Mouse (Mus musculus) right cerebral cortex, postnatal 25 days (tissue): Measurements from ENCODE around the gene Fnip2.
"Not testable (repeated sequence)": the region's sequence is repeated elsewhere in the genome, so short reads cannot be mapped to it uniquely, and the experiment has no call there.

Experiments used
- DNase-seq: peaks from one replicate; pipeline ENCODE4 v3.0.0; 2022

Gene Fnip2

GRCm38 (mm10) chr3:79567703-79568362 lies at the start of gene Fnip2:
Fnip2 (minus strand) TSS chr3:79567796.
- DNase-seq, result peak; percentile 89

DNA sequence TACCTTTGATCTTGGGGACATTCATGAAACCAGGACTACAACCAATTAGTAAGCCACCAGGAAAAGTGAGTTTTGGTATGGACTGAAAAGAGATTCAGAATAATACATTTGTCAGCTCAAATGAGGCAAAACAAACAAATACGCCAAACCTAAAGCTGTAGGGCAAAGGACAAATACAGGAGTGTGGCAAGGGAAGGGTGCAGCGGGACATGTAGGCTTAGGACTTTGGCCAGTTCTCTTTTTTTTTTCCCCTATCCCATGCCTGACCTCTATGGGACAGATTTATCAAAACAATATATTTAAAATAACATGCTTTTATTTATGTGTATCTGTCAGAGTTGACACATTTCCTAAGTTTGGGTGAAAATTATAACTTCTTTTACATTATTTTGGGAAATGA lies 42.3 kb upstream of the Fnip2 start:
- DNase-seq, result no peak

DNA sequence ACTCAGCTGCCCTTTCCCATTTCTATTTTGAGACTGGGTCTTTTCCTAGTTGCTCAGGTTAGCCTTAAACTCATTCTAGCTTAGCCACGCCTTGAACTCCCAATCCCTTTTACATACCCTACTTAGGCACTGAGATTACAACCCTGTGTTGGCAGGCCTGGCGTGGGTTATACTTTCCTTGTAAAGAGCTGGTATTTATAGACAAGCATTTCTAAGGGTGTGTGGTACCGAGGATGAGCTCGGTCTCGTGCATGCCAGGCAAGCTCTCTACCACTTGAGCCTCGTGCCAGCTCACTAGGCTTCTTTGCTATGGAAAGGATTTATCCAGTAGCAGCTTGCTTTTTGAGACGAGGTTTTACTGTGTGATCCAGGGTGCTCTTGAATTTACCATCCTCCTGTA lies 27.9 kb upstream of the Fnip2 start:
- no peak for DNase-seq

GRCm38 (mm10) chr3:79591793-79592471 lies 24.3 kb upstream of the Fnip2 start:
- no peak for DNase-seq

- peak; percentile 78 for DNase-seq
Observed at GRCm38 (mm10) chr3:79590863-79591792, 23.5 kb upstream of the Fnip2 start, which contains the start of gene Ppid. Ppid (plus strand) TSS chr3:79591342.

DNA sequence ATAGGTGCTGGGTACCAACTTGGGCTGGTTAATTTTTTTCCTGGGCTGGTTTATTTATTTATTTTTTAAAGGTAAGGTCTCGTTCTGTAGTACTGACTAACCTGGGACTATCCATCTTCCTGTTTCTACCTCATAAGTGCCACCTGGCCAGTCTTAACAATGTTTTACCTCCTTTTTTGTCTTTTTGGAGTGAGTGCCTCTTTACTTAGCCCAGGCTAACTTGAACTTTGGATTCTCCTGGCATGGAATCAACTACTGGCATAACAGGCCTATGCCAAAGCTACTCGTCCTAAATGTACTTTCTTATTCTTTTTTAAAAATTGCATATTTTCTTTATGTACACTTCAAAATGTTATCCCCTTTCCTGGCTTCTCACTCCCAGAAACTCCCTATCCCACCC lies 22.1 kb upstream of the Fnip2 start:
- no peak for DNase-seq

DNA sequence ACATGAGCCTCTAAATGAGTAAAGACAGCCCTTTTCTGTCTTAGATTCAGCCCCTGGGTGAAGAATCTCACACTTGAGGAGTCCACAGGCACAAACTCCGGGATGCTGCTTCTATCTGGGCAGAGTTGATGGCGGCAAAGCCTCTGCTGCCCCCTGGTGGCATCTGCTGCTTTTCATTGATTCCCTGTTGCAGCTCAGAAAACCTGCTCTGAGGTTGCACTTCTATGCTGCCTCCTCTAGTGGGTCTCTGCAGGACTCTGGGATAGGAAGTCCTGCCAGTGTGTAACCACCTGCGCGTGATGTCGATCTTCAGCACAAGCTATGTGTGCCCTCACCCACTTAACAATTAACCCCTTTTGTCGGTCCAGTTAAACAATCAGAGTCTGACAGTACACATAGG lies 19.2 kb upstream of the Fnip2 start:
- DNase-seq, result peak; percentile 86

DNA sequence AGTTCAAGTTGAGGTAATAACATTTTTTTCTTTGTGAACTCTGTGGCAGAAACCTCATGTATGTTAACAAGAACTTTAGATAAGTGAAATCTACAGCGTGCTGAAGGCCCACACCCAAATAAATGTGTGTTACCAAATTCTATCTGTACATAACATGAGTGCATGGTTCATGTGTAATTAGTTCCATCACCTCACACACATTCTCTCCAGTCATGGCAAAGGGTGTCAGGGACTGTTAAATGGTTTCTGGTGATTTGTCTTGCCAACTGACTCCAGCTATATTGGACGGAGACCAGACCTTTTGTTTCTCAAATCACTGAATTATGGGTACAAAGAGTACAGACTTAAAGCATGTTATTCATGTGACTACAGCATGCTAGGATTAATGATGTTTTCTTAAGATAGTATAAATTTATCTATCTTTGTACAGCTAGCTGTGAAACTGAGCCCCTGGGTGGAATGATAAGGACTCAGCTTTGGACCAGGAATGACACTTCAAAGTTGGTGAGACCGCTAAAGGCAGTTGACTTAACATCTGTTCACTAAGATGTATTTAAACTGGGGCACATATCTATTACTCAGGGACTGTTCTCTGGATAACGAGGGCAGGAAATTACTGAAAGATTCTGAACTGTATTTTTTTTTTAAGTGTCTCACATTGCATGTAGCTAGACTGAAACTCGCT lies 12.4 kb upstream of the Fnip2 start:
- no peak for DNase-seq

- no peak for DNase-seq
Observed at GRCm38 (mm10) chr3:79578164-79578563, 10.6 kb upstream of the Fnip2 start.

- DNase-seq, result no peak
Observed at GRCm38 (mm10) chr3:79577606-79578005, 10.0 kb upstream of the Fnip2 start.

- DNase-seq, result no peak
Observed at GRCm38 (mm10) chr3:79576865-79577264, 9.3 kb upstream of the Fnip2 start.

DNA sequence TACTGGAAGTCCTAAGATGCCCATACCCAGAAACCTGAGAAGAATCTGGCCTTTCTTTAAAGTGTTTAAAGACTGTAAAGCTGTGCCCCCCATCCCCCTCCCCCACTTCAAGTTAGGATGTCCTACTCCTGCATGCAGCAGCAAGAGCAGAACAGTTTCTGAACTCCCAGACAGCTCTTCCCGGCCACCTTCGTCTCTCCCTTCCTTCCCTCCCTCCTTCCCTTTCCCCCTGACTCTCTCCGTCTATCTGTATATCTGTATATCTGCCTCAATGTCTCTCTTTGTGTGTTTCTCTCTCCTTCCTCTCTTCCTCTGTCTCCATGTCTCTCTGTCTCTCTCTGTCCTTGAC lies 8.8 kb upstream of the Fnip2 start:
- DNase-seq, result no peak

DNA sequence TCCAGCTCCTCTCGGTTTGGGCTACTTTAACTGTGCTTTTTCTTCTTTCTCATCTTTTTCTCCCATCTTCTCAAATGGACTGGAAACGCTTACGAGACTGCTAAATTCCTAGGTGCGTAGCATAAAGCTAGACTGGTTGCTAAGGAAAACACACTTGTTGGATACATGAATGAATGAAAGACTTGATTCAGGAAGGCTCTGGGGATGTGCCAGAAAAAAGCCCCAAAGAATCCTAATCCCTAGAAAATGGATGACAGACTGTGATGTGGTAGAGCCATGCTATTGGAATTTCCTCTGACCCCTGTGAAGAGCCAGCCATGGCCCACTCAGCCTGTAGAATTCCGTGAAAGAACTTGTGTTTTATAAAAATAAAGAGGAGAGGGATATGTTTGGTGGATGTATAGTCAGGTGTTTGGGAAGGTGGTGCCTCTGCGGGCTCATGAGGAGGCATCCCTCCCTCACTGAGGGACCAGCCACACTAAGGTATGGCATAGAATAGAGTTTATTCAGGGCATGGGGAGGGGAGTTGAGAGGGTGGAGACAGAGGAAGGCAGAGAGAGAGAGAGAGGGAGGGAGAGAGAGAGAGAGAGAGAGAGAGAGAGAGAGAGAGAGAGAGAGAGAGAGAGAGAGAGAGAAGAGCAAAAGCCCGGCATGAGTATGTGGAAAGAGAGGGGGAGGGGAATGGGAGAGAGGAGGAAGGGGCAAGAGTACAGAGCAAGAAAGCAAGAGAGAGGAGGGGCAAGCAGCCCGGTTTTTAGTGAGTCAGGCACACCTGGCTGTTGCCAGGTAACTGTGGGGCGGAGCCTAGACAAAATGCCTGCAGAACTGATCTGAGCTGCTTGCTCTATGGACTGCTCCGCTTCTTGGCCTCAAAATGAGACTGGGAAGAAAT lies 8.2 kb upstream of the Fnip2 start:
- DNase-seq, result no peak

GRCm38 (mm10) chr3:79574336-79574735 lies 6.7 kb upstream of the Fnip2 start:
- no peak for DNase-seq

DNA sequence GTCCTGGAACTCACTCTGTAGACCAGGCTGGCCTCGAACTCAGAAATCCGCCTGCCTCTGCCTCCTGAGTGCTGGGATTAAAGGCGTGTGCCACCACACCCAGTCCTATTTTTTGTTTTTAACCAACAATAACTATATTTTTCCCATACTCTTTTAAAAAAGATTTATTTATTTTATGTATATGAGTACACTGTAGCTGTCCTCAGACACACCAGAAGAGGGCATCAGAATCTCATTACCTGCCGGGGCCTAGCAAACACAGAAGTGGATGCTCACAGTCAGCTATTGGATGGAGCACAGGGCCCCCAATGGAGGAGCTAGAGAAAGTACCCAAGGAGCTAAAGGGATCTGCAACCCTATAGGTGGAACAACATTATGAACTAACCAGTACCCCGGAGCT lies 5.8 kb upstream of the Fnip2 start:
- DNase-seq, result not testable (repeated sequence)

DNA sequence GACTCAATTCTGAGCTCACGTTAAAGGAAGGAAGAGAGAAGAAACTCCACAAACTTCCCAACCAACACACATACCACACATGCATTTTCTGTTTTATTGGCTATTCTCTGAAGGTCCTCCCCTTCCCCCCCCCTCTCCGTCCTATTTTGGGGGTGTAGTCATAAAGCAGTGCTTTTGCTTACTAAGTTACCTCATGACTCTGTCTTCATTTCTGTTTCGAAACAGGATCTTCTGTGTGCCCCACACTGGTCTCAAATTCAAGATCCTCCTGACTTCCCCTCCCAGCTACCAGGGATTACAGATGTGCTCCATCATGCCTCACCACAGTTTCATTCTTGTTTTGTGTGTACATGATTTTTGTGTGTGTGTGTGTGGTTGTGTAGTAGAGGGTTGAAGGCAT lies 4.8 kb upstream of the Fnip2 start:
- DNase-seq, result no peak

DNA sequence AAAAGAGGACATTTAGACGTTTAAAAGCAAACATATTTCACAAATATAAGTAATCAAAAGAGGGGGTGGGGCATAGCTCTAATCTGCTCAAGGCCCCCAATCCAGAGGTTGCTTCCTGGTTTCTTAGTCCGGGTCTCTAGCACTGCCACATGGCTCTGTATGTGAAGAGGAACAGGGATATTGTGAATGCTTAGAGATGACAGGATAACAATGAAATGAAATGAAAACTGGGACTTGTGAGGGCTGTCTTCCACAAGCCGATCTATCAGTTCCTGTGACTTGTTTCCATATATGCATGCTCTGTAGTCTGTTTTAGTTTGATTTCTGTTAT lies 1.7 kb upstream of the Fnip2 start:
- no peak for DNase-seq

- no peak for DNase-seq
Observed at GRCm38 (mm10) chr3:79568629-79569350, 1.2 kb upstream of the Fnip2 start.

DNA sequence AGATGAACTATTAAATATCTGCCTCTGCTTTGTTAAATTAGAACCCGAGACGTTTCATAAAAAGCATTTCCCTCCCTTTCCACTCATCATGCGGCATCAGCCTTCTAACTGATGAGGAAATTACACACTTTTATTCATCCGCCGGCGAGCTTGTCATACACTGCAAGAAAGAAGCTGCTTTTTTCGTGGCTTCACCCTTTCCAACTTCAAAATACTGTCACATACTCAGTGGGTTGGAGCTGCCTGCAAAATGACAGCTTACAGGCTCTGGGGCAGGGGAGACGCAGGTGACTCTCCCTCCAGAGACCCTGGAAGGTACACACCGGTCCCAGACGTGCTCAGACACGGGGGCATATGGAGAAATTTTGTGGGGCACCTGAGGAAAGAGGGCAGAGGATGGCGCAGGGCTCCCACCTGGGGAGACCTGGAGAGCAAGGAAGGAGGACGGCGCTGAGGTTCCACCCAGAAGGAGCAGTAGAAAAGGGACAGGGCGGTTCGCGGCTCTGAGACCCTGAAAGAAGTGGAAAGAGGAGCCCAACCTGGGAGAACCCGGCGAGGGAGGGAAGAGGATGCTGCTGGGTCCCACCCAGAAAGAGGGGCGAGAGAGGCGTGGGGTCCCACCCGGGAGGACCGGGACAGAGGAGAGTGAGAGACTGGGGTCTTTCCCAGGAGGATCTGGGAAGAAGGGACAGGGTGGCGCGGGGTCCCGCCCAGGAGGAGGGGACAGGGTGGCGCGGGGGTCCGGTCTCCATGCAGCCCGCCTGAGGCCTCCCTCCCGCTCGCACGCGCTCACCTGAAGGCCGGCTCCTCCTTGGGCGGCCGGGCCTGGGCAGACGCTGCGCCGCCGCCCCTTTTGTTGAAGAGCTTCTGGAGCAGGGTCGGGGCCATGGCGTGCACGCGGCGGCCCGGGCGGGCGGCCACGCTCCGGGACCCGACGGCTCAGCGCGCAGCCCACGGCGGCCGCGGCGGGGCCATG lies 592 bp downstream of the Fnip2 start:
- DNase-seq, result peak; percentile 21
